Mouse (Mus musculus): ENCODE measurements at regions not wholly inside any gene's neighbourhood (a gene's known extent, or its start where the extent isn't known, plus 50 kb on each side); places are given as distances from the start of the nearest gene placed in this dataset.

- H3K36me3 ChIP-seq (ENCODE audit: control insufficient read depth, insufficient read depth, low read length) = no peaks in the 10 kb centered on the region
- H3K4me3 ChIP-seq (ENCODE audit: insufficient read depth, low read depth, low read length) = no peak overlapping the region
- TF ChIP-seq CTCF (conservative IDR thresholded peaks at IDR 0.05; ENCODE audit: insufficient read depth, insufficient read length, low read depth, low read length) = peak; percentile 85
- TF ChIP-seq POLR2A (IDR thresholded peaks at IDR 0.05; ENCODE audit: low read depth, low read length) = no peak
- WGBS = 6% methylated on average over 8 of the region's 8 CpGs
- no peak overlapping the region for H3K27ac ChIP-seq (ENCODE audit: insufficient read depth, low read depth, low read length)
- no peaks in the 10 kb centered on the region for H3K27me3 ChIP-seq (replicated peaks; ENCODE audit: control insufficient read depth, insufficient read depth, low read length)
- H3K4me1 ChIP-seq (ENCODE audit: control insufficient read depth, insufficient read depth, low read length) = no peaks in the 10 kb centered on the region
- DNase-seq = peak; percentile 70
These were observed 97.9 kb downstream of the Ddx11 start for GRCm38 (mm10) chr17:66221256-66221655.

- 92% methylated on average over 13 of the region's 13 CpGs for WGBS
- no peak for TF ChIP-seq POLR2A (IDR thresholded peaks at IDR 0.05; ENCODE audit: low read depth, low read length)
- no peak for TF ChIP-seq CTCF (conservative IDR thresholded peaks at IDR 0.05; ENCODE audit: insufficient read depth, insufficient read length, low read depth, low read length)
- Histone ChIP-seq H3K27me3 (replicated peaks; ENCODE audit: control insufficient read depth, insufficient read depth, low read length) (no peaks in the 10 kb centered on the region), H3K4me1 (ENCODE audit: control insufficient read depth, insufficient read depth, low read length) (no peaks in the 10 kb centered on the region), H3K4me3 (ENCODE audit: insufficient read depth, low read depth, low read length) (no peak overlapping the region), H3K36me3 (ENCODE audit: control insufficient read depth, insufficient read depth, low read length) (no peaks in the 10 kb centered on the region), H3K27ac (ENCODE audit: insufficient read depth, low read depth, low read length) (no peak overlapping the region)
- DNase-seq = no peak
These were observed 100.4 kb downstream of the Ddx11 start for GRCm38 (mm10) chr17:66223711-66224110.

GRCm38 (mm10) chr17:66224241-66224640, 100.9 kb downstream of the Ddx11 start:
- Histone ChIP-seq H3K27me3 (replicated peaks; ENCODE audit: control insufficient read depth, insufficient read depth, low read length) (no peaks in the 10 kb centered on the region), H3K4me1 (ENCODE audit: control insufficient read depth, insufficient read depth, low read length) (no peaks in the 10 kb centered on the region), H3K27ac (ENCODE audit: insufficient read depth, low read depth, low read length) (no peak overlapping the region), H3K4me3 (ENCODE audit: insufficient read depth, low read depth, low read length) (no peak overlapping the region), H3K36me3 (ENCODE audit: control insufficient read depth, insufficient read depth, low read length) (no peaks in the 10 kb centered on the region)
- 29% methylated on average over 7 of the region's 7 CpGs for WGBS
- peak; percentile 13 for DNase-seq
- TF ChIP-seq POLR2A (IDR thresholded peaks at IDR 0.05; ENCODE audit: low read depth, low read length) (no peak), CTCF (conservative IDR thresholded peaks at IDR 0.05; ENCODE audit: insufficient read depth, insufficient read length, low read depth, low read length) (no peak)

- Histone ChIP-seq H3K4me1 (ENCODE audit: control insufficient read depth, insufficient read depth, low read length) (no peaks in the 10 kb centered on the region), H3K36me3 (ENCODE audit: control insufficient read depth, insufficient read depth, low read length) (no peaks in the 10 kb centered on the region), H3K27ac (ENCODE audit: insufficient read depth, low read depth, low read length) (no peak overlapping the region), H3K27me3 (replicated peaks; ENCODE audit: control insufficient read depth, insufficient read depth, low read length) (no peaks in the 10 kb centered on the region), H3K4me3 (ENCODE audit: insufficient read depth, low read depth, low read length) (no peak overlapping the region)
- DNase-seq = no peak
- WGBS = 82% methylated on average over 8 of the region's 8 CpGs
- no peak for TF ChIP-seq CTCF (conservative IDR thresholded peaks at IDR 0.05; ENCODE audit: insufficient read depth, insufficient read length, low read depth, low read length)
- TF ChIP-seq POLR2A (IDR thresholded peaks at IDR 0.05; ENCODE audit: low read depth, low read length) = no peak
These were observed 109.1 kb downstream of the Ddx11 start for GRCm38 (mm10) chr17:66232391-66232790.

GRCm38 (mm10) chr17:66232891-66233421, 109.6 kb downstream of the Ddx11 start:
- TF ChIP-seq POLR2A (IDR thresholded peaks at IDR 0.05; ENCODE audit: low read depth, low read length) (no peak), CTCF (conservative IDR thresholded peaks at IDR 0.05; ENCODE audit: insufficient read depth, insufficient read length, low read depth, low read length) (no peak)
- no peaks in the 10 kb centered on the region for H3K27me3 ChIP-seq (replicated peaks; ENCODE audit: control insufficient read depth, insufficient read depth, low read length)
- 68% methylated on average over 18 of the region's 18 CpGs for WGBS
- no peak overlapping the region for H3K27ac ChIP-seq (ENCODE audit: insufficient read depth, low read depth, low read length)
- DNase-seq = no peak
- H3K4me1 ChIP-seq (ENCODE audit: control insufficient read depth, insufficient read depth, low read length) = no peaks in the 10 kb centered on the region
- H3K4me3 ChIP-seq (ENCODE audit: insufficient read depth, low read depth, low read length) = no peak overlapping the region
- no peaks in the 10 kb centered on the region for H3K36me3 ChIP-seq (ENCODE audit: control insufficient read depth, insufficient read depth, low read length)

GRCm38 (mm10) chr17:66233451-66233951, 110.2 kb downstream of the Ddx11 start:
- WGBS = 22% methylated on average over 12 of the region's 12 CpGs
- peak; percentile 24; the same call in 1 of the 2 replicates for TF ChIP-seq CTCF (conservative IDR thresholded peaks at IDR 0.05; ENCODE audit: insufficient read depth, insufficient read length, low read depth, low read length)
- no peak for TF ChIP-seq POLR2A (IDR thresholded peaks at IDR 0.05; ENCODE audit: low read depth, low read length)
- DNase-seq = peak; percentile 57
- Histone ChIP-seq H3K27me3 (replicated peaks; ENCODE audit: control insufficient read depth, insufficient read depth, low read length) (no peaks in the 10 kb centered on the region), H3K36me3 (ENCODE audit: control insufficient read depth, insufficient read depth, low read length) (no peaks in the 10 kb centered on the region), H3K27ac (ENCODE audit: insufficient read depth, low read depth, low read length) (no peak overlapping the region), H3K4me1 (ENCODE audit: control insufficient read depth, insufficient read depth, low read length) (no peaks in the 10 kb centered on the region), H3K4me3 (ENCODE audit: insufficient read depth, low read depth, low read length) (no peak overlapping the region)

GRCm38 (mm10) chr17:66234432-66234831, 111.1 kb downstream of the Ddx11 start:
- H3K27me3 ChIP-seq (replicated peaks; ENCODE audit: control insufficient read depth, insufficient read depth, low read length) = no peaks in the 10 kb centered on the region
- no peaks in the 10 kb centered on the region for H3K4me1 ChIP-seq (ENCODE audit: control insufficient read depth, insufficient read depth, low read length)
- TF ChIP-seq POLR2A (IDR thresholded peaks at IDR 0.05; ENCODE audit: low read depth, low read length) (no peak), CTCF (conservative IDR thresholded peaks at IDR 0.05; ENCODE audit: insufficient read depth, insufficient read length, low read depth, low read length) (no peak)
- no peak overlapping the region for H3K27ac ChIP-seq (ENCODE audit: insufficient read depth, low read depth, low read length)
- WGBS = 82% methylated on average over 19 of the region's 19 CpGs
- H3K4me3 ChIP-seq (ENCODE audit: insufficient read depth, low read depth, low read length) = no peak overlapping the region
- no peaks in the 10 kb centered on the region for H3K36me3 ChIP-seq (ENCODE audit: control insufficient read depth, insufficient read depth, low read length)
- DNase-seq = no peak
